Mouse (Mus musculus) limb, embryonic 15.5 days (tissue): ENCODE measurements around the gene Slc25a25. TPM values are rescaled to one million over a fixed set of nuclear protein-coding genes. Genes with fewer than 3 reads are reported as not detected.

ENCODE experiments used
- ATAC-seq: fragments of 200-750 bp; cut with Nextera tagmentation; 2 replicates; pipeline ENCODE4 v1.8.0; 2017; ENCODE audit warnings: low read depth, moderate TSS enrichment; ENCODE audit not compliant: insufficient number of reproducible peaks, low FRiP score, low TSS enrichment
- H3K27ac ChIP-seq: fragments of 300-500 bp; sonication (generic); 2 replicates; pipeline ENCODE4 v1.5.1; 2015; ENCODE audit warnings: moderate library complexity, mild to moderate bottlenecking, inconsistent platforms
- H3K27me3 ChIP-seq: fragments of 300-500 bp; sonication (generic); 2 replicates; pipeline ENCODE4 v1.6.1; 2015; ENCODE audit warnings: inconsistent platforms
- H3K36me3 ChIP-seq: fragments of 300-500 bp; sonication (generic); 2 replicates; pipeline ENCODE4 v1.6.1; 2015; ENCODE audit warnings: inconsistent platforms
- H3K4me1 ChIP-seq: fragments of 300-500 bp; sonication (generic); 2 replicates; pipeline ENCODE4 v1.6.1; 2015; ENCODE audit warnings: inconsistent platforms
- H3K4me2 ChIP-seq: fragments of 300-500 bp; sonication (generic); 2 replicates; pipeline ENCODE4 v1.6.1; 2015; ENCODE audit warnings: mild to moderate bottlenecking, inconsistent platforms
- H3K4me3 ChIP-seq: fragments of 300-500 bp; sonication (generic); 2 replicates; pipeline ENCODE4 v1.5.1; 2015; ENCODE audit warnings: mild to moderate bottlenecking, inconsistent platforms
- H3K9ac ChIP-seq: fragments of 300-500 bp; sonication (generic); 2 replicates; pipeline ENCODE4 v1.6.1; 2015; ENCODE audit warnings: inconsistent platforms
- H3K9me3 ChIP-seq: fragments of 300-500 bp; sonication (generic); 2 replicates; pipeline ENCODE4 v1.6.1; 2016; ENCODE audit warnings: inconsistent platforms
- WGBS: fragments of 180-500 bp; shearing (Covaris S2); methylation state at CpG from one replicate; pipeline ENCODE4 v1.1.7; 2015; 5-methylcytosine and 5-hydroxymethylcytosine counted together
- polyA plus RNA-seq: library from polyadenylated mRNA; unstranded; fragments of >200 nt; fragmentation: Nextera tagmentation; extraction: Ambion mirVana; gene quantifications from 2 replicates; pipeline ENCODE4 v1.2.1, GENCODE M21; 2015

The Slc25a25 gene
- polyA plus RNA-seq, 1 experiment from 2014 or later, result 17.5 TPM

DNA sequence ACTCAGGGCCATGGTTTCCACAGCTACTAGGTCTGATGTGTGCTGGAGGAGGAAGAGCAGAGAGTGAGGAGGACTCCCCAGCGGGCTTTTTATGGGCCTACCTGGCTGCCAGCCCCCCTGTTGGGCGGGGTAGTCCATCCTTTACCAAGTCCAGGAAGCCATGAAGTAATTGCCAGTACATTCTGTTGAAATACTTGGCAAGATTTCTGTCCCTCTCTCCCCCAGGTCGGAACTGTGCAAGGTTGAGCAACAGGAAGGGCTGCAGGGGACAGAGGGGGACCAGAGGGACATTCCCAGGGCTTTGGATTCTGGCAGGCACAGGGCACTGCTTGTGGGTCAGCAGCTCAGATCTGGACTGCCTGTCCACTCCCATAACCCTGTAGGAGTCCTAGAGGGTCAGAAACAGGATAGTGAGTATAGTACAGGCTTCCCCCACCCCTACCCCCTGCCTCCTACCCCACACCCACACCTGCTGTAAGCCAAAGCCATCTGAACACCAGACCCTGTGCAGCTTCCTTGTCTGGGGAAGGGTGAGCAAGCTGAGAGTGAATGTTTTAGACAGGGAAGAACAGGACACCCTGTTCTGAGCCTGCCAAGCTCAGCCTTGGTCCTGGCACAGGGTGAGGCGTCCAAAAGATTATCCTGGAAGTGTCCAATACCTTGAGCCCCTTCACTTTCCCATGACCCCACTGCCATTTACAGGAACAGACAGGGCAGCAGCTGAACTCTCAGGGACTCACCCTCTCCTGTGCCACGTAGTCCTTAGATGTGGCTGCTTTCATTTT, 63.3 kb downstream of the Slc25a25 start, which contains the start of gene Lcn2:
Gene Lcn2 (minus strand): TSS at position 547 of the 785 bp plus-strand sequence.
- Histone ChIP-seq H3K4me2 (no peak within 1 kb of the TSS), H3K27ac (no peak within 1 kb of the TSS), H3K36me3 (no peaks in the 10 kb centered on the region), H3K27me3 (no peaks in the 10 kb centered on the region), H3K4me1 (peaks cover 8% of the 10 kb centered on the region), H3K4me3 (no peak within 1 kb of the TSS), H3K9ac (no peak within 1 kb of the TSS), H3K9me3 (no peaks in the 10 kb centered on the region)
- ATAC-seq, result no peak
- 57% methylated on average over 5 of the region's 5 CpGs for WGBS

- Histone ChIP-seq H3K9ac (no peak overlapping the region), H3K4me3 (peak overlapping the region; percentile 61; the same call in 1 of the 2 replicates), H3K4me2 (no peak overlapping the region), H3K9me3 (no peaks in the 10 kb centered on the region), H3K27ac (no peak overlapping the region), H3K27me3 (no peaks in the 10 kb centered on the region), H3K36me3 (peaks cover 21% of the 10 kb centered on the region), H3K4me1 (peaks cover 17% of the 10 kb centered on the region)
- ATAC-seq, result no peak
- WGBS, result 78% methylated on average over 2 of the region's 2 CpGs
Observed at GRCm38 (mm10) chr2:32382689-32383088, 68.6 kb downstream of the Slc25a25 start.

DNA sequence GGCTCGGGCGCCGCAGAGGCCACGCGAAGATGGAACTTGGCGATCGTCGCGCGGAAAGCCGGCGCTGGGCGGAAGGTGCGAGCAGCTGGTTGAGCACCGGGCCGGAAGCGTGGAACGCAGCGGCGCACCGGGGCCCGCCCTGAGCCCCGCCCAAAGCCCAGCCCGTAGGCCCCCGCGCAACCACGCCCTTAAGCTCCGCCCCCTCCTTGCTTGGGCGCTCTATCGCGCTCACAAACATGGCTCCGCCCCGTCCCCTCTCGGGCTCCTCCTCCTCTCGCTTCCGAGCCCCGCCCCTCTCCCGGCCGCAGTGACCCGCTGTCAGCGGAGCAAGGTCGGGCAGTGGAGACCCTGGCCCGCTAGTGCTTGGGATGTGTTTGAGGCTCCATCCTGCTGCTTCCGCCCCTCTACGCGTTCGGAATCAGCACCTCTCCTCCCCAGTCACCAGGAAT, 69.4 kb downstream of the Slc25a25 start, which contains the start of gene 1110008P14Rik:
Gene 1110008P14Rik (minus strand): TSS at position 164 of the 449 bp plus-strand sequence.
- ATAC-seq, result peak; percentile 86
- peaks cover 30% of the 10 kb centered on the region for H3K36me3 ChIP-seq
- under 1% methylated on average over 34 of the region's 47 CpGs for WGBS
- peaks cover 13% of the 10 kb centered on the region for H3K4me1 ChIP-seq
- peak within 1 kb of the TSS; percentile 97 for H3K4me2 ChIP-seq
- peak within 1 kb of the TSS; percentile 39 for H3K9ac ChIP-seq
- peak within 1 kb of the TSS; percentile 61 for H3K27ac ChIP-seq
- no peaks in the 10 kb centered on the region for H3K9me3 ChIP-seq
- no peaks in the 10 kb centered on the region for H3K27me3 ChIP-seq
- peak within 1 kb of the TSS; percentile 61 for H3K4me3 ChIP-seq

DNA sequence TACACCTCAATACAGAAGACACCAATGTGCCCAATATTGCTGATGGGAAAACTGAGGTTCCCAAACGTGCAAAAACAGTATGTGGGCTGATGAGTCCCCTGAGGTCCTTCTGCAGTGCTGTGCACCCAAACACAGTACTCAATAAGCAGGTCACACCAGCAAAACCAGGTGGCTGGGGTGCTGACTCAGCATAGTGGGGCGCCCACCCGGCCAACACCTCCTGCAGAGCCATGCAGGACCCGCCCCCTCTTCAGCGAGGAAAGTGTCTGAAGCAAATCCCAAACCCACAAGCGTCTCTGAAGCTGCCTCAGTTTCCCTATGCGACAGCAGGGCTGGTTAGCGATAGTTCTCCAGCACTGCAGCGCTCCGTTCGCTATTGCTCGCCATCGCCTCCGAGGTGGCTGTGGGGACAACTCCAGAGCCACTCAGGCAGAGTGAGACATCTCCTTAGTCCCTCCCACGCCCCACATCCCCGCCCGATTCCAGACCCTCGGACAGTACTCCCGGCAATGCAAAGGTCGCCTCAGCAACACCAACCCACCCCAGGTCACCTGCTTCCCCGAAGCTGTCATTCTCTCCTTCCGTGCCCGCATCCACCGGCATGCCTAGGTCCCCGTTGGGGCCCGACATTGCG, 70.0 kb downstream of the Slc25a25 start:
- Histone ChIP-seq H3K4me3 (peak overlapping the region; percentile 61), H3K27ac (peak overlapping the region; percentile 61), H3K9me3 (no peaks in the 10 kb centered on the region), H3K27me3 (no peaks in the 10 kb centered on the region), H3K4me2 (peak overlapping the region; percentile 97), H3K36me3 (peaks cover 35% of the 10 kb centered on the region), H3K9ac (peak overlapping the region; percentile 39), H3K4me1 (peaks cover 13% of the 10 kb centered on the region)
- WGBS, result under 1% methylated on average over 27 of the region's 27 CpGs
- 0 out of 2 replicates have a peak, but pooled peaks have one; percentile 12 for ATAC-seq

- Histone ChIP-seq H3K9ac (no peak overlapping the region), H3K4me2 (no peak overlapping the region), H3K27me3 (no peaks in the 10 kb centered on the region), H3K9me3 (no peaks in the 10 kb centered on the region), H3K36me3 (peaks cover 47% of the 10 kb centered on the region), H3K4me1 (peaks cover 13% of the 10 kb centered on the region), H3K4me3 (no peak overlapping the region), H3K27ac (no peak overlapping the region)
- 90% methylated on average over 7 of the region's 7 CpGs for WGBS
- ATAC-seq, result no peak
Observed at GRCm38 (mm10) chr2:32380001-32380500, 71.2 kb downstream of the Slc25a25 start.

DNA sequence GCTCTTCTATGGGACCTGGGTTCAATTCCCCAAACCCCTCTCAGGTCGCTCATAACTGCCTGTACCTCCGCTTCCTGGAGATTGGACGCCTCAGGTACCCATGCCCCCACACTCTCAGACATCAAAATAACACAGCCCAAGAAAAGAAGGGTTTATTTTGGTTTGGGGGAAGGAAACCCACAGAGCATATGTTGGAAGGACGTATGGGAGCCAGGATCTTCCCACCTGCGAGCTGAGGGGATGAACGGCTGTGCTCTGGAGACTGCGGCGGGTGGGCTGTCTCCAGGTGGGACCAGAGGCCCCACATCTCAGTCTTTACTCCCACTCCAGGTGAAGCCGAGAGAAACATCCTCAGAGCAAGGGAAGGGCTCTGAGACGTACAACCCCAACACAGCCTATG, 74.3 kb downstream of the Slc25a25 start:
- H3K4me2 ChIP-seq, result no peak overlapping the region
- no peak overlapping the region for H3K4me3 ChIP-seq
- H3K27me3 ChIP-seq, result no peaks in the 10 kb centered on the region
- H3K36me3 ChIP-seq, result peaks cover 72% of the 10 kb centered on the region
- peaks cover 8% of the 10 kb centered on the region for H3K4me1 ChIP-seq
- no peak overlapping the region for H3K27ac ChIP-seq
- no peak for ATAC-seq
- H3K9me3 ChIP-seq, result no peaks in the 10 kb centered on the region
- WGBS, result 92% methylated on average over 10 of the region's 10 CpGs
- H3K9ac ChIP-seq, result no peak overlapping the region

DNA sequence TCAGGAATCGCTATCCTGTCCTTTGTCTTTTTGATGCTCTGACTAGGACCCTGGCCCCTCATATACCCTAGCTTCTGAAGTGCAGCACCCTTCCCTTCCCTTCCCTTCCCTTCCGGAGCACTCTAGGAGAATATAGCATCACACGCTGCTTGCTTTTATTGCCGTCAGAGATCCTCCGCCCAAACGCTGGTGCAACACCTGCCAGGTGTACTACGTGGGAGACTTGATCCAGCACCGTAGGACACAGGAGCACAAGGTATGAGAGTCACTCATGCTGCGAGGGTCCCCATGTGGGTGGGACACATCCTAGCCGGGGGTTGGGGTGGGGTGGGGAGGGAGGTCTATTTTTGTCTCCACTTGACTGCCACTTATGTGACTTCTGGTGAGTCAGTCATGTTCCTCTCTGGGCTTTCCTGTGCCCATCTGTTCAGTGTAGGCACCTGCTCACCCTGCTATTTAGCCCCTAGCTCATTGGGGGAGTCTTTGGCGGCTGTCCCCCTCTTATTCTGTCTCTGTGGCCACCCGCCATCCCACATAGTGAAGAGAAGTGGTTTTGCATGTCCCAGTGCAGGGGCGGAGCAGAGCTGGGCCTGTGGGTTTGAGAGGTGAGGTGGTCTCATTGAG, 75.8 kb downstream of the Slc25a25 start:
- 86% methylated on average over 13 of the region's 13 CpGs for WGBS
- H3K4me2 ChIP-seq, result no peak overlapping the region

GRCm38 (mm10) chr2:32374191-32374590, 77.1 kb downstream of the Slc25a25 start:
- 84% methylated on average over 10 of the region's 10 CpGs for WGBS

More for the DNA sequence above, 75.8 kb downstream of the Slc25a25 start:
- H3K4me3 ChIP-seq, result no peak overlapping the region
- no peaks in the 10 kb centered on the region for H3K4me1 ChIP-seq
- no peaks in the 10 kb centered on the region for H3K9me3 ChIP-seq
- no peak for ATAC-seq
- H3K9ac ChIP-seq, result no peak overlapping the region
- no peaks in the 10 kb centered on the region for H3K27me3 ChIP-seq
- H3K27ac ChIP-seq, result no peak overlapping the region
- H3K36me3 ChIP-seq, result peaks cover 87% of the 10 kb centered on the region

GRCm38 (mm10) chr2:32367315-32367714, 83.9 kb downstream of the Slc25a25 start:
- no peaks in the 10 kb centered on the region for H3K27me3 ChIP-seq
- no peak overlapping the region for H3K4me3 ChIP-seq
- no peaks in the 10 kb centered on the region for H3K9me3 ChIP-seq
- H3K27ac ChIP-seq, result no peak overlapping the region
- no peak for ATAC-seq
- no peak overlapping the region for H3K4me2 ChIP-seq
- WGBS, result 98% methylated on average over 5 of the region's 5 CpGs
- H3K4me1 ChIP-seq, result peaks cover 14% of the 10 kb centered on the region
- peaks cover 71% of the 10 kb centered on the region for H3K36me3 ChIP-seq
- no peak overlapping the region for H3K9ac ChIP-seq

More at GRCm38 (mm10) chr2:32374191-32374590, 77.1 kb downstream of the Slc25a25 start:
- Histone ChIP-seq H3K27ac (no peak overlapping the region), H3K4me3 (no peak overlapping the region), H3K4me1 (no peaks in the 10 kb centered on the region), H3K36me3 (peaks cover 94% of the 10 kb centered on the region), H3K9ac (no peak overlapping the region), H3K4me2 (no peak overlapping the region), H3K9me3 (no peaks in the 10 kb centered on the region), H3K27me3 (no peaks in the 10 kb centered on the region)
- ATAC-seq, result no peak
